Mouse (Mus musculus): ENCODE results near the gene Rasgef1b. TPM values are rescaled to one million over a fixed set of nuclear protein-coding genes. Genes with fewer than 3 reads are reported as not detected.

Rasgef1b gene
- total and polyA plus RNA-seq, 3 experiments, result 0.17 to 0.26 (median 0.21) TPM

DNA sequence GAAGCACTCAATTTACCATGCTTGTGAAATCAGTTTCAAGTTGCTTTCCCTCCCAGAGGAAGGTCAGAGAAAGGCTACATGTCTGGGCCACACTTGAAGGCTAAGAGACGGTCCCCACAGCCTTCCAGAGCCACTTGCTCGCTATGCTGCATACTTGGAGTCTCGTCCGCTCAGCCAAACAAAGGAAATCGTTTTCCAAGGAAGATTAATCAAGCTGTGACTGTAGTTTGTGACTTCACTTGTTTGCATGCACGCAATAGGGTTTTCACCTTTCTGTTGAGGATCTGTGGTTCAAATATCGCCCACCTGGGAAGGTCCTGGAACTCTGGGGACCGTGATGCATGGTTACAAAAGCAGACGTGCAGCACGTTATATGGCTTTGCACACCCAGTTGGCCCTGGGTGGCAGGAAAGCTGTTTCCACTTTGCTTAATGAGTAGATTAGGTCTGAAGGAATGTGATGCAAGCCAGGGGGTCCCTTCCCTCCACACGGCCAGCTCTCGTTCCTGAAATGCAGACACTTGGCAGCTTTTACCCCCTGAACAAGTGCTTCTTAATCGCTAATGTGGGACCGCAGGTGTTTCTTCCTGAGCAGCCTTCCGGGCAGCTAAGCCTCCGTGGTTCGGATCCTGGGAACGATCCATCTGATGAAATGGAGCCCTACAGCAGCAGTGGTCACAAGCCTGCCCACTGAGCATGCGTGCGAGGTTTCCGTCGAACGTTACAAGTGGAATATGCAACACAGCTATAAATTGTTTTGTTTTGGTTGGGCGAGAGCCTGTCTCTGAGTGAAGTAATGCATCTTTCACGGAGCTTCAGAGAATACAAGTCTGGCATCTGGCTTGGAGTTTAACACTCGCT is 537.7 kb downstream of the Rasgef1b start:
- Histone ChIP-seq H3K27me3 (replicated peaks) (no peaks in the 10 kb centered on the region), H3K27ac (ENCODE audit: insufficient read depth, low read depth) (no peak overlapping the region), H3K9ac (ENCODE audit: insufficient read depth, low read depth) (no peak overlapping the region), H3K9me3 (replicated peaks; ENCODE audit: low read length) (no peaks in the 10 kb centered on the region), H3K79me2 (replicated peaks; ENCODE audit: control insufficient read depth, extremely low read depth, insufficient read depth, poor library complexity, severe bottlenecking) (no peaks in the 10 kb centered on the region), H3K4me3 (replicated peaks in 1 of 3; ENCODE audit: low read depth in 2 of 3, low read length in 2 of 3, poor library complexity in 1 of 3) (no peak overlapping the region), H3K36me3 (replicated peaks in 1 of 2; ENCODE audit: control insufficient read depth in 1 of 2, insufficient read depth in 1 of 2, low read length in 1 of 2) (no peaks in the 10 kb centered on the region), H3K4me1 (ENCODE audit: control insufficient read depth in 1 of 2, insufficient read depth in 2 of 2) (no peaks in the 10 kb centered on the region), H3K4me2 (ENCODE audit: insufficient read depth, low read depth, poor library complexity, severe bottlenecking) (no peak overlapping the region)
- in situ Hi-C loops (cut with MboI; ENCODE audit: low pct_ligation_motif_present, low pct_unique_long_range_greater_than_20kb, low sequenced_read_pairs), result no loop called here
- dilution Hi-C loops (cut with MboI; ENCODE audit: extremely low pct_ligation_motif_present, extremely low pct_unique_long_range_greater_than_20kb, low sequenced_read_pairs), result no loop called here
- TF ChIP-seq ETS1 (conservative IDR thresholded peaks at IDR 0.05; ENCODE audit: low read depth, low read length), result no peak
- no peak for DNase-seq (ENCODE audit: extremely low read depth)

DNA sequence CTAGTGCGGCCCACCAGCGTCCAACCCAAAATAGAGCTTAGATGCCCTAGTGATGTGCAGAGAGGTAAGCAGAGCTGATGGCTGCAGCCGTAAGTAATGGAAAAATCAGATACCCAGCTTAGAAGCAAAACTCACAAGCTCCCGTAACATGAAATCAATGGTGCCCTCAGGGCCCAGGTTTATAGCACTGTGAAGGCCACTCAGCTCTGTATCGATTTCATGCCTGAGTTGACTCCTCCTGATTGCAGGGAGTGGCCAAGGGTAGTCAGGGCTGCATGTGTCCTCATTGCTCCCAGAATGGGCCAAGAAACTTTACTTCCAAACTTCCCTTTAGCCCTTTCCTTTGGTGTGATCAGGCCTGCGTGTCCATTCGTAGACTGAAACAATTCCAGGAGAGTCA is 545.2 kb downstream of the Rasgef1b start:
- no peaks in the 10 kb centered on the region for H3K4me1 ChIP-seq (ENCODE audit: control insufficient read depth in 1 of 2, insufficient read depth in 2 of 2)
- H3K4me3 ChIP-seq (replicated peaks in 1 of 3; ENCODE audit: low read depth in 2 of 3, low read length in 2 of 3, poor library complexity in 1 of 3), result no peak overlapping the region
- H3K9ac ChIP-seq (ENCODE audit: insufficient read depth, low read depth), result no peak overlapping the region
- dilution Hi-C loops (cut with MboI; ENCODE audit: extremely low pct_ligation_motif_present, extremely low pct_unique_long_range_greater_than_20kb, low sequenced_read_pairs) (no loop called here), in situ Hi-C loops (cut with MboI; ENCODE audit: low pct_ligation_motif_present, low pct_unique_long_range_greater_than_20kb, low sequenced_read_pairs) (no loop called here)
- H3K79me2 ChIP-seq (replicated peaks; ENCODE audit: control insufficient read depth, extremely low read depth, insufficient read depth, poor library complexity, severe bottlenecking), result no peaks in the 10 kb centered on the region
- H3K36me3 ChIP-seq (replicated peaks in 1 of 2; ENCODE audit: control insufficient read depth in 1 of 2, insufficient read depth in 1 of 2, low read length in 1 of 2), result no peaks in the 10 kb centered on the region
- no peak for DNase-seq (ENCODE audit: extremely low read depth)
- TF ChIP-seq NELFE (IDR thresholded peaks at IDR 0.05; ENCODE audit: low read depth, low read length), result no peak
- no peak for TF ChIP-seq CHD2 (IDR thresholded peaks at IDR 0.05; ENCODE audit: low read length)
- TF ChIP-seq USF2 (conservative IDR thresholded peaks at IDR 0.05; ENCODE audit: low read depth, low read length), result no peak
- no peak for TF ChIP-seq ZNF384 (IDR thresholded peaks at IDR 0.05; ENCODE audit: low read depth, low read length)
- peaks cover 14% of the 10 kb centered on the region for H3K9me3 ChIP-seq (replicated peaks; ENCODE audit: low read length)
- no peak overlapping the region for H3K4me2 ChIP-seq (ENCODE audit: insufficient read depth, low read depth, poor library complexity, severe bottlenecking)
- no peaks in the 10 kb centered on the region for H3K27me3 ChIP-seq (replicated peaks)
- no peak overlapping the region for H3K27ac ChIP-seq (ENCODE audit: insufficient read depth, low read depth)

DNA sequence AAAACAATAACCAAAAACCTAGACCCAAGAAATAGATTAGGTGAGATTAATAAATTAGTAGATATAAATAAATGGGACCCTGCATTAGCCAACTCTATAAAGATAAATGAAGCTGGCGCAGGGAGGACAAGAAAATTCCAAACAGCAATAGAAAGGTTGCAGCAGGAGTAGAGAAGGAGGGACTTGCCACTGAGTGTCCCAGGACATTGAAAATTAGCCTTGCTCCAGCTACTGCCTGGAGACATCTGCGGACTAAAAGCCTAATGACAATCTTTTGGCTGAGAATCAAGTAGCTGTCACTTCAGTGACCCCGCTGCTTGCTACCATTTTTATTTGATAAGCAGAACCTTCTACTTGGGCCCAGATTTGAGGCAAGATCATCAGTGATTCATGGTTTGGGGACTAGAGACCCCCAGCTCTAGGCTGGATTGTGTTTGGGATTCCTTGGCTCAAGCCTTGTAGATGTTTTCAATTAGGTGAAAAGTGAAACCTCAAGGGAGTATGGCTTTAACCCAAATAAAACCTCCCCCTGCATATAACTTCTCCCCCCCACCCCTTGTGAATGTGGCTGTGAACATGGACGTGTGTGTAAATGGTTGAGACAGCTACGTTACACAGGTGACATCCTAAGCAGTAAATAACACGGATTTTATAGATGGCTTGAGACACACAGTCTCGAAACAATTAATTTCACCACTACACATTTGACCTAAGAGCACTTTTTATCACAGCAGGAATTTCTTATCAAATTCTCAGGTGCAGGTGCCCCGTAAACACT is 554.1 kb downstream of the Rasgef1b start:
- Histone ChIP-seq H3K27me3 (replicated peaks) (no peaks in the 10 kb centered on the region), H3K4me2 (ENCODE audit: insufficient read depth, low read depth, poor library complexity, severe bottlenecking) (no peak overlapping the region), H3K79me2 (replicated peaks; ENCODE audit: control insufficient read depth, extremely low read depth, insufficient read depth, poor library complexity, severe bottlenecking) (no peaks in the 10 kb centered on the region), H3K36me3 (replicated peaks in 1 of 2; ENCODE audit: control insufficient read depth in 1 of 2, insufficient read depth in 1 of 2, low read length in 1 of 2) (no peaks in the 10 kb centered on the region), H3K4me1 (ENCODE audit: control insufficient read depth in 1 of 2, insufficient read depth in 2 of 2) (no peaks in the 10 kb centered on the region), H3K27ac (ENCODE audit: insufficient read depth, low read depth) (no peak overlapping the region), H3K4me3 (replicated peaks in 1 of 3; ENCODE audit: low read depth in 2 of 3, low read length in 2 of 3, poor library complexity in 1 of 3) (no peak overlapping the region), H3K9ac (ENCODE audit: insufficient read depth, low read depth) (no peak overlapping the region), H3K9me3 (replicated peaks; ENCODE audit: low read length) (peaks cover 9% of the 10 kb centered on the region)
- no peak for DNase-seq (ENCODE audit: extremely low read depth)
- in situ Hi-C loops (cut with MboI; ENCODE audit: low pct_ligation_motif_present, low pct_unique_long_range_greater_than_20kb, low sequenced_read_pairs) (loop anchor here (25.0 kb wide), 2 partner anchors 287 to 837 kb away; partner anchors contain the start of gene Cfap299), dilution Hi-C loops (cut with MboI; ENCODE audit: extremely low pct_ligation_motif_present, extremely low pct_unique_long_range_greater_than_20kb, low sequenced_read_pairs) (no loop called here)
- TF ChIP-seq NELFE (IDR thresholded peaks at IDR 0.05; ENCODE audit: low read depth, low read length), result no peak
- no peak for TF ChIP-seq TBP (conservative IDR thresholded peaks at IDR 0.05; ENCODE audit: low read depth, low read length)
- TF ChIP-seq E2F4 (IDR thresholded peaks at IDR 0.05; ENCODE audit: insufficient replicate concordance, low read depth, low read length), result no peak
- TF ChIP-seq TCF12 (IDR thresholded peaks at IDR 0.05; ENCODE audit: low read depth, low read length), result no peak
- no peak for TF ChIP-seq USF1 (IDR thresholded peaks at IDR 0.05; ENCODE audit: low read depth, low read length)
- TF ChIP-seq POLR2A (IDR thresholded peaks at IDR 0.05; ENCODE audit: low read depth, low read length), result no peak
- TF ChIP-seq MAZ (IDR thresholded peaks at IDR 0.05; ENCODE audit: low read depth, low read length), result no peak
- TF ChIP-seq IRF4 (IDR thresholded peaks at IDR 0.05; ENCODE audit: low read depth, low read length), result no peak
- TF ChIP-seq SMC3 (IDR thresholded peaks at IDR 0.05; ENCODE audit: low read depth, low read length), result no peak
- no peak for TF ChIP-seq NRF1 (IDR thresholded peaks at IDR 0.05; ENCODE audit: low read depth, low read length)
- TF ChIP-seq JUN (IDR thresholded peaks at IDR 0.05; ENCODE audit: insufficient read depth, low read depth, low read length), result no peak
- no peak for TF ChIP-seq RAD21 (IDR thresholded peaks at IDR 0.05; ENCODE audit: low read depth, low read length)
- TF ChIP-seq ELF1 (IDR thresholded peaks at IDR 0.05; ENCODE audit: low read depth, low read length), result no peak
- TF ChIP-seq PAX5 (IDR thresholded peaks at IDR 0.05; ENCODE audit: low read length), result no peak
- TF ChIP-seq ZNF384 (IDR thresholded peaks at IDR 0.05; ENCODE audit: low read depth, low read length), result no peak
- TF ChIP-seq CTCF (conservative IDR thresholded peaks at IDR 0.05 in 1 of 2, IDR thresholded peaks at IDR 0.05 in 1 of 2; ENCODE audit: low read depth in 2 of 2, low read length in 2 of 2), result no peak
